Mouse (Mus musculus) adrenal gland (tissue): ENCODE results near the gene Med24.
"Not testable (repeated sequence)": the region's sequence is repeated elsewhere in the genome, so short reads cannot be mapped to it uniquely, and the experiment has no call there.

Experiments
- intact Hi-C: fragments of 180-260 bp; cut with DNase I; formaldehyde crosslinking; loops from one replicate; pipeline ENCODE4 v1.15.1; 2025

Gene Med24

GRCm38 (mm10) chr11:98746855-98747693 lies 17.8 kb upstream of the Med24 start:
- intact Hi-C loops = no loop called here

- intact Hi-C loops = no loop called here
Observed at GRCm38 (mm10) chr11:98745932-98746853, 17.0 kb upstream of the Med24 start.

- intact Hi-C loops = no loop called here
Observed at GRCm38 (mm10) chr11:98744456-98745019, 15.3 kb upstream of the Med24 start.

GRCm38 (mm10) chr11:98743655-98744345 lies 14.6 kb upstream of the Med24 start:
- intact Hi-C loops = loop anchor here (2.0 kb wide), 1 partner anchor 43 kb away; no protein-coding TSS in a partner anchor

- intact Hi-C loops = loop anchor here (2.0 kb wide), 1 partner anchor 44 kb away; no protein-coding TSS in a partner anchor
Observed at GRCm38 (mm10) chr11:98742397-98743291, 13.4 kb upstream of the Med24 start.

- intact Hi-C loops = loop anchor here (2.0 kb wide), 1 partner anchor 45 kb away; no protein-coding TSS in a partner anchor
Observed at GRCm38 (mm10) chr11:98741622-98742396, 12.6 kb upstream of the Med24 start.

- intact Hi-C loops = no loop called here
Observed at GRCm38 (mm10) chr11:98741051-98741620, 11.9 kb upstream of the Med24 start.

GRCm38 (mm10) chr11:98740393-98741050 lies 11.3 kb upstream of the Med24 start, which contains the start of gene Thra:
TSS of gene Thra (plus strand) at chr11:98740638.
- intact Hi-C loops = no loop called here

- intact Hi-C loops = no loop called here
Observed at GRCm38 (mm10) chr11:98740026-98740392, 10.8 kb upstream of the Med24 start.

- intact Hi-C loops = no loop called here
Observed at GRCm38 (mm10) chr11:98738925-98739324, 9.7 kb upstream of the Med24 start.

GRCm38 (mm10) chr11:98738428-98738911 lies 9.2 kb upstream of the Med24 start:
- intact Hi-C loops = no loop called here

GRCm38 (mm10) chr11:98737220-98737619 lies 8.0 kb upstream of the Med24 start:
- intact Hi-C loops = not testable (repeated sequence)

GRCm38 (mm10) chr11:98736176-98736575 lies 6.9 kb upstream of the Med24 start:
- intact Hi-C loops = no loop called here

GRCm38 (mm10) chr11:98735111-98735510 lies 5.9 kb upstream of the Med24 start:
- intact Hi-C loops = no loop called here

GRCm38 (mm10) chr11:98734020-98734419 lies 4.8 kb upstream of the Med24 start:
- intact Hi-C loops = no loop called here

- intact Hi-C loops = no loop called here
Observed at GRCm38 (mm10) chr11:98731134-98731533, 1.9 kb upstream of the Med24 start.

GRCm38 (mm10) chr11:98730727-98731126 lies 1.5 kb upstream of the Med24 start:
- intact Hi-C loops = no loop called here

- intact Hi-C loops = no loop called here
Observed at GRCm38 (mm10) chr11:98725926-98726506, 3.2 kb downstream of the Med24 start.
